Mouse (Mus musculus): ENCODE measurements around the gene Pld1. TPM values are rescaled to one million over a fixed set of nuclear protein-coding genes. Genes with fewer than 3 reads are reported as not detected.

Gene Pld1
- polyA plus RNA-seq, 1 experiment from 2014 or later = 8.6 TPM

DNA sequence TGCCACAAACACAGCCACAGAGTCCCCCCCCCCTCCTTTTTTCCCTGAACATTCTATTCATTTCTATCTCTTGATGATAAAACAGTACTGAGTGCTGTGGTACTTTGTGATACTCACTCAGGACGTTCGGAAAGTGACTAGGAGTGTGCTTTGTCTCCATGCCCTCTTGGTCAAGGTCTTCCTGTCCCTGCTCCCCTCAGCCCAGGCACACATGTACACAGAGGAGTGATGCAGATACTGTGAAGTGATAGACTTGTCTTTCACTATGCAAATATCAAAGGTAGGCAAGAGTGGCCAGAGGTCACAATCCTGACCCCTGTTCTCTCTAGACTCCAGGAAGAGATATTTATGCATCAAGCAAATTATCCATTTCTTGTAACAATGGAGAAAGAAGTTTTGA lies 31.2 kb upstream of the Pld1 start:
- Histone ChIP-seq H3K27ac (replicated peaks; ENCODE audit: low read depth, low read length) (no peak overlapping the region), H3K9me3 (ENCODE audit: control insufficient read depth, low read length) (peaks cover 9% of the 10 kb centered on the region; the same call in 1 of the 2 replicates), H3K4me1 (ENCODE audit: control insufficient read depth, insufficient read depth, low read length) (peaks cover 5% of the 10 kb centered on the region; the same call in 1 of the 2 replicates), H3K36me3 (ENCODE audit: control insufficient read depth, insufficient read depth, low read length) (no peaks in the 10 kb centered on the region), H3K27me3 (replicated peaks; ENCODE audit: control insufficient read depth, insufficient read depth, low read length) (no peaks in the 10 kb centered on the region), H3K9ac (ENCODE audit: low read depth, low read length) (no peak overlapping the region), H3K4me3 (ENCODE audit: low read depth, low read length) (no peak overlapping the region), H3K4me2 (ENCODE audit: low read depth, low read length) (no peak overlapping the region)
- WGBS = 73% methylated on average over 2 of the region's 2 CpGs
- DNase-seq (ENCODE audit: low spot score) = no peak
- no peak for ATAC-seq (ENCODE audit: low read depth)

DNA sequence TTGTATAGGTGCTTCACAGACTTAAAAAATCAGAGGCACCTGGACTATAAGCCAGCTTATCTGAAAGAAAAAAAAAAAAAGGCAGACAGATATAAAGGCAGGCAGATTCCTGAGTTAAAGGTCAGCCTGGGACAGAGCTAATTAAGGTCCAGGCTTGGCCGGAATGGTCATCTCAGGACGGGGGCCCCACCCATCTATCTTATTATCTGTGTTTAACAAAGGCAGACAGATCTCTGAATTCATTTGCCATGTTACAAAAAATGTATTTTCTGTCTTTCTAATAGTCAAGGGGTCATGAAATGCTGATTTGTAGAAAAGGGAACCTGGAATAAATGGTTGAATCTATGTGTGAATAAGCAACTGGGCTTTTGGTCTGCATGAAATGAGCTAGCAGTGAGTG lies 30.2 kb upstream of the Pld1 start:
- H3K4me3 ChIP-seq (ENCODE audit: low read depth, low read length) = no peak overlapping the region
- H3K4me2 ChIP-seq (ENCODE audit: low read depth, low read length) = no peak overlapping the region
- no peak overlapping the region for H3K9ac ChIP-seq (ENCODE audit: low read depth, low read length)
- H3K4me1 ChIP-seq (ENCODE audit: control insufficient read depth, insufficient read depth, low read length) = peaks cover 5% of the 10 kb centered on the region; the same call in 1 of the 2 replicates
- H3K36me3 ChIP-seq (ENCODE audit: control insufficient read depth, insufficient read depth, low read length) = no peaks in the 10 kb centered on the region
- H3K27ac ChIP-seq (replicated peaks; ENCODE audit: low read depth, low read length) = no peak overlapping the region
- DNase-seq (ENCODE audit: low spot score) (no peak), ATAC-seq (ENCODE audit: low read depth) (no peak)
- H3K27me3 ChIP-seq (replicated peaks; ENCODE audit: control insufficient read depth, insufficient read depth, low read length) = no peaks in the 10 kb centered on the region
- H3K9me3 ChIP-seq (ENCODE audit: control insufficient read depth, low read length) = peaks cover 9% of the 10 kb centered on the region; the same call in 1 of the 2 replicates
- 79% methylated on average over 2 of the region's 2 CpGs for WGBS

DNA sequence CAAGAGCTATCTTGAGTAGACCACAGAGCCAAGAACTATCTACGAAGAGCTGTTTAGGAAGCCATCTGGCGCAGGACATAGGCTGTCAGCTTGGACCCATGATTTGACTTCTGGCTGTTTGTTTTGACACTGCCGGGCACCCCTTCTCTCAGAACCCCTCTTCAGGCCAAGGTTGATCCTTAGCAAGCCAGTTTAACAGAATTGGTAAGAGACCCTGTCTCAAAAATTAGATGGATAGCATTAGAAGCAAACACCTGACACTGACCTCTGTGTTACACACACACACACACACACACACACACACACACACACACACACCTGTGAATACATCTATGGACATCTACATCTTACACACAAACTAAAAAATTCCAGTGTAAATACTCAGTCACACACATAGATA lies 29.5 kb upstream of the Pld1 start:
- H3K27me3 ChIP-seq (replicated peaks; ENCODE audit: control insufficient read depth, insufficient read depth, low read length) = no peaks in the 10 kb centered on the region
- WGBS = 89% methylated on average over 3 of the region's 3 CpGs
- no peak for DNase-seq (ENCODE audit: low spot score)
- ATAC-seq (ENCODE audit: low read depth) = no peak
- no peaks in the 10 kb centered on the region for H3K36me3 ChIP-seq (ENCODE audit: control insufficient read depth, insufficient read depth, low read length)
- peaks cover 5% of the 10 kb centered on the region; the same call in 1 of the 2 replicates for H3K4me1 ChIP-seq (ENCODE audit: control insufficient read depth, insufficient read depth, low read length)
- no peak overlapping the region for H3K4me3 ChIP-seq (ENCODE audit: low read depth, low read length)
- no peak overlapping the region for H3K9ac ChIP-seq (ENCODE audit: low read depth, low read length)
- H3K27ac ChIP-seq (replicated peaks; ENCODE audit: low read depth, low read length) = no peak overlapping the region
- peaks cover 9% of the 10 kb centered on the region; the same call in 1 of the 2 replicates for H3K9me3 ChIP-seq (ENCODE audit: control insufficient read depth, low read length)
- no peak overlapping the region for H3K4me2 ChIP-seq (ENCODE audit: low read depth, low read length)

DNA sequence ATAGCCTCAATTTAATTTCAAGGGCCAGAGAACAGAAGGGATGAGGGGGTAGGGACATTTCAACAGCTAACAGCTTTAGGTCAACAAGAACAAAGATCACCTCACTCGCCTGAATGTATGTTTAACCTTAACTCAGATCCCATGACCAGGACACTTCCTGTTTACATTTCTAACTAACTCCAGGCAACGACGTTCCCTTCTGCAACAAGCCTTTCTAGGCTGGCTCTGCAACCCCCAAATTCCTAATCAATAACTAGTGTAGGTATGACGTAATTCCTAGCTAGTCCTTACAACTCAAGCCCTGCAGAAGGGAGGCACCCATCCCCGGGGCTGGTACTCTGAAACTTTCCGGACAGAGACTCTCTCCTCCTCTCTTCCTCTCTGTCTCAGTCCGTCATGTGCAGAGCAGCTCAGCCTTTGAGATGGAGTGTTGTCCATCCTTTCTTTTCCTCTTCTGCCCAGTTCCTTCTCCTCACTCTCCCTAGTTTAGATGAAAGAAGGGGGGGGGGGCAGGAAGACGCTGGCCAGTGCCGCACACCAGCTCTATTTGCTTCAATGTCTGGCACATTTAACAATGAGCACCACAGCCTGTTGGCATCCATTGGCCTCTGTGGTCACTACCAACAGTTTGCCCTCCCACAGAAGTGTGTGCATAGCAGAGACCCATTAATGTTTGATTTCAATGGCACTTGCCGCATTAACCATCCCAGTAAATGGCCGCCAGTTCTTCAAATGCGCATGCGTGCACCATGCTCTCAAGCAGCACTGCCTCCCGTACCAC lies 19.6 kb upstream of the Pld1 start:
- Histone ChIP-seq H3K4me1 (ENCODE audit: control insufficient read depth, insufficient read depth, low read length) (no peaks in the 10 kb centered on the region), H3K27ac (replicated peaks; ENCODE audit: low read depth, low read length) (no peak overlapping the region), H3K9me3 (ENCODE audit: control insufficient read depth, low read length) (peaks cover 7% of the 10 kb centered on the region), H3K27me3 (replicated peaks; ENCODE audit: control insufficient read depth, insufficient read depth, low read length) (no peaks in the 10 kb centered on the region), H3K4me3 (ENCODE audit: low read depth, low read length) (no peak overlapping the region), H3K36me3 (ENCODE audit: control insufficient read depth, insufficient read depth, low read length) (no peaks in the 10 kb centered on the region), H3K9ac (ENCODE audit: low read depth, low read length) (no peak overlapping the region), H3K4me2 (ENCODE audit: low read depth, low read length) (no peak overlapping the region)
- WGBS = 75% methylated on average over 14 of the region's 14 CpGs
- ATAC-seq (ENCODE audit: low read depth) (no peak), DNase-seq (ENCODE audit: low spot score) (no peak)

DNA sequence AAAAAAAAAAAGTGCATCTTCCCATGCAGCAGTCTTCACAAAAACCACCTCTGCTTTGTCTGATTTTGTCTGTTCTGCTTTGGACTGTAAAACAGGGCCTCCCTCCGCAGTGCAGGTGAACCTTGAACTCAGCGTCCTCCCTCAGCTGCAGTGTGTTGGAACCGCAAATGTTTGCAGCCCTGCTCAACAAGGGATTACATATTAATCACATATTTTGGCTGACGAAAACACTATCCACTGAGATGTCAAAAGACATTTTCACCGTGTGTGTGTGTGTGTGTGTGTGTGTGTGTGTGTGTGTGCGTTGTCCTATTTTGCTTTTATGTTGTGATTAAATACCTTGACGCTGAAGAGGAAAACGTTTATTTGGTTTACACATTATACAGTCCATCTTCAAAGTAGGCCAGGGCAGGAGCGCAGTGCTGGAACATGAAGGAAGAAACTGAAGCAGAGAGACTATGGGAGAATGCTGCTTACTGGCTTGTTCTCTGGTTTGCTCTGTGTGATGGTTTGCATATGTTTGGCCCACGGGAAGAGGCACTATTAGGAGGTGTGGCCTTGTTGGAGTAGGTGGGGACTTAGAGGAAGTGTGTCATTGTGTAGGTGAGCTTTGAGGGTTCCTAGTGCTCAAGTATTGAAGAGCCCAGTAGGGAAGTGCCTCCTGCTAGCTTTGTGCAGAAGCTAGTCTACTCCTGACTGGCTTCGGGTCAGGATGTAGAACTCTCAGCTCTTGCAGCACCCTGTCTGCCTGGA lies 17.1 kb upstream of the Pld1 start:
- H3K4me3 ChIP-seq (ENCODE audit: low read depth, low read length) = no peak overlapping the region
- H3K27ac ChIP-seq (replicated peaks; ENCODE audit: low read depth, low read length) = no peak overlapping the region
- H3K4me1 ChIP-seq (ENCODE audit: control insufficient read depth, insufficient read depth, low read length) = no peaks in the 10 kb centered on the region
- no peaks in the 10 kb centered on the region for H3K36me3 ChIP-seq (ENCODE audit: control insufficient read depth, insufficient read depth, low read length)
- no peaks in the 10 kb centered on the region for H3K27me3 ChIP-seq (replicated peaks; ENCODE audit: control insufficient read depth, insufficient read depth, low read length)
- ATAC-seq (ENCODE audit: low read depth) = no peak
- no peak for DNase-seq (ENCODE audit: low spot score)
- H3K9me3 ChIP-seq (ENCODE audit: control insufficient read depth, low read length) = peaks cover 7% of the 10 kb centered on the region
- no peak overlapping the region for H3K4me2 ChIP-seq (ENCODE audit: low read depth, low read length)
- no peak overlapping the region for H3K9ac ChIP-seq (ENCODE audit: low read depth, low read length)
- WGBS = 82% methylated on average over 11 of the region's 11 CpGs

DNA sequence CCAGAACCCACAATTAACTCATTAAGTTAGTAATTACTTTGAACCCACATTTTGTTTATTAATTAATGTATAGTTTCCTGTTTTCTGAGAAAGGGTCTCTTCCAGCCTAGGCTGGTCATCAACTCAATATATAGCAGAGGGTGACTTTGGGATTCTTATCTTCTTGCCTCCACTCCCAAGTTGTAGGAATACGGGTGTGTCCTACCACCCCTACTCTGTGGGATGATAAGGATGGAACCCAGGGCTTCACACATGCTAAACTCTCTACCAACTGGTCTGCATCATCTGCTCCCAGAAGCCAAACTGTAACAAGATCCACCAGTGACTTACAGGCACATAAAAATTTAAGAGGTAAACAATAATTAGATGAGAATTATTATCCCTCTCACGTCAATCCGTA lies 14.5 kb upstream of the Pld1 start:
- peaks cover 3% of the 10 kb centered on the region for H3K9me3 ChIP-seq (ENCODE audit: control insufficient read depth, low read length)
- H3K27me3 ChIP-seq (replicated peaks; ENCODE audit: control insufficient read depth, insufficient read depth, low read length) = no peaks in the 10 kb centered on the region
- H3K9ac ChIP-seq (ENCODE audit: low read depth, low read length) = no peak overlapping the region
- no peaks in the 10 kb centered on the region for H3K36me3 ChIP-seq (ENCODE audit: control insufficient read depth, insufficient read depth, low read length)
- no peak overlapping the region for H3K4me2 ChIP-seq (ENCODE audit: low read depth, low read length)
- no peaks in the 10 kb centered on the region for H3K4me1 ChIP-seq (ENCODE audit: control insufficient read depth, insufficient read depth, low read length)
- no peak overlapping the region for H3K4me3 ChIP-seq (ENCODE audit: low read depth, low read length)
- no peak for DNase-seq (ENCODE audit: low spot score)
- 66% methylated on average over 3 of the region's 3 CpGs for WGBS
- H3K27ac ChIP-seq (replicated peaks; ENCODE audit: low read depth, low read length) = no peak overlapping the region
- ATAC-seq (ENCODE audit: low read depth) = no peak

DNA sequence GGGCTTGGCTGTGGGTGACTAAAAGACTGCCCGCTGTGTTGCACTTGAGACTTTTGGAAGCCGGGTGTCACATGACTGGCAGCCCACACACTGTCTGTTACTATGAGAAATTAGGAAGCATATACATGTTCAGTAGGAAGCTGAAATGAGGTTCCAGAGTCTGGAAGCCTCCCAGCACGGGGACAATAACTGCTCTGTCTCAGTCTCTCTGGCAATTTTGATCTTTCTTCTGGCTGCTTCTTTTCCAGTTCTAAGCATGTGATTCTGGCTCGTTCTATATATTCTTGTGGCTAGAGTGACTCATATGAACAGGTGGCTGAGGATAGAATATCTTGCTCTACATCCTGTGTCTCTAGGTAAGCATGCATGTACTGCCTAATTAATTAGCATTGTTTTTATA lies 9.3 kb upstream of the Pld1 start:
- no peak overlapping the region for H3K4me3 ChIP-seq (ENCODE audit: low read depth, low read length)
- no peaks in the 10 kb centered on the region for H3K9me3 ChIP-seq (ENCODE audit: control insufficient read depth, low read length)
- ATAC-seq (ENCODE audit: low read depth) (no peak), DNase-seq (ENCODE audit: low spot score) (no peak)
- no peak overlapping the region for H3K4me2 ChIP-seq (ENCODE audit: low read depth, low read length)
- H3K27ac ChIP-seq (replicated peaks; ENCODE audit: low read depth, low read length) = no peak overlapping the region
- no peak overlapping the region for H3K9ac ChIP-seq (ENCODE audit: low read depth, low read length)
- H3K36me3 ChIP-seq (ENCODE audit: control insufficient read depth, insufficient read depth, low read length) = no peaks in the 10 kb centered on the region
- WGBS = 79% methylated on average over 4 of the region's 4 CpGs
- H3K27me3 ChIP-seq (replicated peaks; ENCODE audit: control insufficient read depth, insufficient read depth, low read length) = no peaks in the 10 kb centered on the region
- H3K4me1 ChIP-seq (ENCODE audit: control insufficient read depth, insufficient read depth, low read length) = no peaks in the 10 kb centered on the region

DNA sequence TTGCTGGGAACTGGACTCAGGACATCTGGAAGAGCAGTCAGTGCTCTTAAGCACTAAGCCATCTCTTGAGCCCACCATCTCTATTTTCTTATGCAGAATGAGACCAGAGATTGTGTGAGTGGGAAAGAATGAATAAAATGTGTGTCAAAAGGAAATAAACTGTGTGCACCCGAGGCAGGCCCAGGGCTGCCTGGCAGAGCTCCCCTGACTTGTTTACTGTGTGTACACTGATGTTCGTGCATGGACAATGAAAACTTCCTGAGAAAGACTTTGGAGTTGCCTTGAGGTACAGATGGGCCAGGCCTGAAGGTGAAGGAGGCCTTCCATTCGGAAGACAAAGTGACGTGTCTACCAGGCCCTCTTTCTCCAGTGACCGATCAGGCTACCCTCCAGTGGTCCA lies 6.1 kb upstream of the Pld1 start:
- Histone ChIP-seq H3K9ac (ENCODE audit: low read depth, low read length) (no peak overlapping the region), H3K4me1 (ENCODE audit: control insufficient read depth, insufficient read depth, low read length) (0 out of 2 replicates have a peak, but pooled peaks cover 3% of the 10 kb centered on the region)
- WGBS = 83% methylated on average over 5 of the region's 5 CpGs

More for the DNA sequence above, 6.1 kb upstream of the Pld1 start:
- H3K27ac ChIP-seq (replicated peaks; ENCODE audit: low read depth, low read length) = no peak overlapping the region
- no peaks in the 10 kb centered on the region for H3K9me3 ChIP-seq (ENCODE audit: control insufficient read depth, low read length)
- DNase-seq (ENCODE audit: low spot score) = no peak
- ATAC-seq (ENCODE audit: low read depth) = no peak
- no peaks in the 10 kb centered on the region for H3K36me3 ChIP-seq (ENCODE audit: control insufficient read depth, insufficient read depth, low read length)
- no peak overlapping the region for H3K4me2 ChIP-seq (ENCODE audit: low read depth, low read length)
- no peak overlapping the region for H3K4me3 ChIP-seq (ENCODE audit: low read depth, low read length)
- no peaks in the 10 kb centered on the region for H3K27me3 ChIP-seq (replicated peaks; ENCODE audit: control insufficient read depth, insufficient read depth, low read length)
